Mouse (Mus musculus): ENCODE data around the gene Ssbp1. TPM values are rescaled to one million over a fixed set of nuclear protein-coding genes. Genes with fewer than 3 reads are reported as not detected.
A peak's percentile ranks its signal among the peaks of the same experiment; 100 is the strongest.

Gene Ssbp1
- polyA plus RNA-seq, 1 experiment from 2014 or later = 124 TPM

DNA sequence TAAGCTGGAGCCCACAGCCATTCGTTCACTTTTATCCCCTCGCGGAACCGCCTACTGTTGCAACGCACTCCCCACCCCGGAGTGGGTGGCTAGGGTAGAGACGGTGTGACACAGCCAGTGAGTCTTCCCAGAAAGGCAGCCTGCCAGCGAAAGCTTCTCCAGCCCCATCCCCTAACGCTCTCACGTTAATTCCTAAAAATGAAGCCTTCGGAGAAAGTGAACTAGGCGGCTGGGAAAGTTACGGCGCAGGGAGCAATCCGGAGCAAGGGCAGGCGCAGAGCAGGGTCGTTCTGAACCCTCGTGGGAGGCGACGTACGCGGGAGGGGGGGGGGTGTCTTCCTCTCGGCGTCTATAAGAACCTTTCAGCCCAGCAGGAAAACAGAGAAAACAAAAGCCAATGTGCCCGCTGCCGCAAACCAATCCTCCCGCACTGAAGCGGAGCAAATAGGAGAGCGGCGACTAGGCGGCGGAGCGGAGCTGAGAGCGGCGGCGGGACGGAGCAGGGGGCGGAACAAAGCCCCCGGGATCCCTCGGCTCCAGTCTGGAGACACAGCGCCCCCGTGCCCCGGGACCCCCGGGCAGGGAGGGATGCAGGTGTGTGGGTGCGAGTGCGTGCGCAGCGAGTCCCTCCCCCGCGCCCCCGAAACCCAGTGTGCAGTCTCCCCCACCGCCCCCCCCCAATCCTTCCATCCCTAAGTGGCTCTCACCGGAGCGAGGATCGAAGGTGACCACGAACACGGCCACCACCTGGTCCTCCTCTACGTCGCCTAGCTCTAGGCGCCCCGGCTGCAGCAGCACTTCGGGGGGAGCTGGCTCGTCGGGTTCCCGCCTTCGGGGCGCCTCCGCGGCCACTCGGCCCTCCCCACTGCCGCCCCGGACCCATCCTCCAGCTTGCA lies 35.8 kb upstream of the Ssbp1 start:
- Histone ChIP-seq H3K27me3 (no peaks in the 10 kb centered on the region), H3K27ac (replicated peaks) (peak overlapping the region; percentile 91), H3K4me2 (peak overlapping the region; percentile 88), H3K9ac (peak overlapping the region; percentile 93), H3K36me3 (no peaks in the 10 kb centered on the region), H3K9me3 (no peaks in the 10 kb centered on the region), H3K4me3 (peak overlapping the region; percentile 83), H3K4me1 (replicated peaks) (peaks cover 39% of the 10 kb centered on the region)
- under 1% methylated on average over 70 of the region's 72 CpGs for WGBS
- peak; percentile 81 for ATAC-seq (ENCODE audit: low read depth)

GRCm38 (mm10) chr6:40436047-40436483 lies 35.1 kb upstream of the Ssbp1 start, which contains the start of gene E330009J07Rik:
Gene E330009J07Rik, minus strand, starts transcription at chr6:40436135.
- peak within 1 kb of the TSS; percentile 83 for H3K4me3 ChIP-seq
- WGBS = under 1% methylated on average over 38 of the region's 38 CpGs
- H3K4me1 ChIP-seq (replicated peaks) = peaks cover 33% of the 10 kb centered on the region
- H3K27me3 ChIP-seq = no peaks in the 10 kb centered on the region
- peak within 1 kb of the TSS; percentile 88 for H3K4me2 ChIP-seq
- peak within 1 kb of the TSS; percentile 93 for H3K9ac ChIP-seq
- ATAC-seq (ENCODE audit: low read depth) = peak; percentile 92
- H3K27ac ChIP-seq (replicated peaks) = peak within 1 kb of the TSS; percentile 91
- no peaks in the 10 kb centered on the region for H3K36me3 ChIP-seq
- H3K9me3 ChIP-seq = no peaks in the 10 kb centered on the region

DNA sequence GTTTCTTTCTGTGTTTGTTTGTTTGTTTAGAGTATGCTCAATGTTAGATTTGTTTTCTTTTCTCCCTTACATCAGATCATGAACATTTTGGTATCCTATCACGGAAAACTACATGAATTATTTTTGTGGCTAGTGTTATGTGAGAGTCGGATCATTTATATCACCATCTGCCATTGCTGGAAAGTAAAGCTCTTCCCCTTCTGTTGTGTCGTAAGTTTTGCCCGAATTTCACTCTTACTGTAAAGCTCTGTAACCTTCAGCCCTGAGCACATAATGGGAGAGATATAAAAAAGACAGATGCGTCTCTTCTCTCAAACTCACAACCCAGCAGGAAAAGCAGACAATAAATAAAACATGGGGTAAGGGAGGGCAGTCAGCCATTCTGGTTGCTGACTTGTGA lies 32.2 kb upstream of the Ssbp1 start, which contains the start of gene Wee2:
Gene Wee2, plus strand, starts transcription at position 153 of the 400 bp plus-strand sequence.
- Histone ChIP-seq H3K9ac (no peak within 1 kb of the TSS), H3K4me2 (peak within 1 kb of the TSS; percentile 16; the same call in 1 of the 2 replicates), H3K27ac (replicated peaks) (no peak within 1 kb of the TSS), H3K4me1 (replicated peaks) (peaks cover 20% of the 10 kb centered on the region), H3K9me3 (no peaks in the 10 kb centered on the region), H3K4me3 (no peak within 1 kb of the TSS), H3K27me3 (no peaks in the 10 kb centered on the region; the same call in 1 of the 2 replicates), H3K36me3 (no peaks in the 10 kb centered on the region)
- WGBS = 52% methylated on average over 5 of the region's 5 CpGs
- ATAC-seq (ENCODE audit: low read depth) = no peak

- WGBS = 38% methylated on average over 12 of the region's 12 CpGs
- H3K4me3 ChIP-seq = no peak overlapping the region
- ATAC-seq (ENCODE audit: low read depth) = no peak
- H3K9ac ChIP-seq = no peak overlapping the region
- H3K36me3 ChIP-seq = no peaks in the 10 kb centered on the region
- peaks cover 12% of the 10 kb centered on the region for H3K4me1 ChIP-seq (replicated peaks)
- peak overlapping the region; percentile 16; the same call in 1 of the 2 replicates for H3K4me2 ChIP-seq
- no peak overlapping the region for H3K27ac ChIP-seq (replicated peaks)
- H3K9me3 ChIP-seq = no peaks in the 10 kb centered on the region
- H3K27me3 ChIP-seq = no peaks in the 10 kb centered on the region; the same call in 1 of the 2 replicates
Observed at GRCm38 (mm10) chr6:40439731-40440130, 31.4 kb upstream of the Ssbp1 start.

DNA sequence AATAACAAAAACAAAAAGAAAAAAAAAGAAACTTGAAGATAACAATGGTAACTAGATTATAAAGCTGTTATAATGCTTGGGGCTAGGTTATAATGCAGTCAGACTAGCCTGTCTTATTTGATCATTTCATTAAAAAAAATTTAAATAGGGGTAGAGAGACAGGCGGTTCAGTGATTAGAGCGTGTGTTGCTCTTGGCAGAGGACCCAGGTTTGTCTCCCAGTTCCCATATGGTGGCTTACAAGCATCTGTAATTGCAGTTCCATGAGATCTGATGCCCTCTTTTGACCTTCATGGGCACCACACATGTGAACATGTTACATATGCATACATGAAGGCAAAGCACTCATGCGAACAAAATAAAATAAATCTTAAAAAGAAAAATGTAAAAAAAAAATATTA lies 29.9 kb upstream of the Ssbp1 start:
- ATAC-seq (ENCODE audit: low read depth) = no peak
- H3K9ac ChIP-seq = no peak overlapping the region
- no peaks in the 10 kb centered on the region; the same call in 1 of the 2 replicates for H3K27me3 ChIP-seq
- H3K9me3 ChIP-seq = no peaks in the 10 kb centered on the region
- no peak overlapping the region for H3K4me2 ChIP-seq
- whole genome bisulfite sequencing = 67% methylated on average over 3 of the region's 3 CpGs
- H3K27ac ChIP-seq (replicated peaks) = no peak overlapping the region
- no peak overlapping the region for H3K4me3 ChIP-seq
- H3K4me1 ChIP-seq (replicated peaks) = peaks cover 7% of the 10 kb centered on the region; the same call in 1 of the 2 replicates
- H3K36me3 ChIP-seq = no peaks in the 10 kb centered on the region

DNA sequence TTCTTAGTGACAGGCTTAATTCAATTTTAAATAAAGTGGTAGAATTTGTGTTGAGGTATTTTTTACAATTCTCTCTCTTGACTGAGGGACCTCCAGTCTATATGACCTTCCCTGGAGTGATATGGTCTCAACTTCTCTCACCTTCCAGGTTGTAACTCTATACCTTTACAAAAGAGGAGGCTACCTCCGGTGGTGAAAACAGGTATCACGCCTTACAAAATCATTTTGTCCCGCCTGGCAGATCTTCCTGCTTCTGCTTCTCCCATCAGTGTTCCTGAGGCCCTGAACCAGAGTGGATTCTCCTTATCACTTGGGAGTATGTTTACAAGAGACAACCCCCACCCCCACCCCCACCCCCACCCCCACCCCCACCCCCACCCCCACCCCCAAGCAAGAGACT lies 29.4 kb upstream of the Ssbp1 start:
- 0 out of 2 replicates have a peak, but pooled peaks cover 3% of the 10 kb centered on the region for H3K4me1 ChIP-seq (replicated peaks)
- H3K9me3 ChIP-seq = no peaks in the 10 kb centered on the region
- H3K27ac ChIP-seq (replicated peaks) = no peak overlapping the region
- H3K9ac ChIP-seq = no peak overlapping the region
- 54% methylated on average over 3 of the region's 3 CpGs for WGBS
- no peak for ATAC-seq (ENCODE audit: low read depth)
- H3K27me3 ChIP-seq = no peaks in the 10 kb centered on the region; the same call in 1 of the 2 replicates
- no peaks in the 10 kb centered on the region for H3K36me3 ChIP-seq
- no peak overlapping the region for H3K4me3 ChIP-seq
- H3K4me2 ChIP-seq = no peak overlapping the region

- H3K36me3 ChIP-seq = no peaks in the 10 kb centered on the region
- 34% methylated on average over 10 of the region's 10 CpGs for WGBS
- H3K9me3 ChIP-seq = no peaks in the 10 kb centered on the region
- no peak overlapping the region for H3K9ac ChIP-seq
- H3K4me1 ChIP-seq (replicated peaks) = no peaks in the 10 kb centered on the region
- H3K27ac ChIP-seq (replicated peaks) = no peak overlapping the region
- no peak overlapping the region for H3K4me2 ChIP-seq
- H3K27me3 ChIP-seq = no peaks in the 10 kb centered on the region; the same call in 1 of the 2 replicates
- no peak overlapping the region for H3K4me3 ChIP-seq
- ATAC-seq (ENCODE audit: low read depth) = no peak; the same call in 1 of the 2 replicates
Observed at GRCm38 (mm10) chr6:40443281-40443928, 27.7 kb upstream of the Ssbp1 start.

- H3K4me1 ChIP-seq (replicated peaks) = no peaks in the 10 kb centered on the region
- H3K4me2 ChIP-seq = no peak overlapping the region
- H3K9ac ChIP-seq = no peak overlapping the region
- no peak overlapping the region for H3K27ac ChIP-seq (replicated peaks)
- H3K9me3 ChIP-seq = no peaks in the 10 kb centered on the region
- ATAC-seq (ENCODE audit: low read depth) = no peak
- H3K4me3 ChIP-seq = no peak overlapping the region
- no peaks in the 10 kb centered on the region; the same call in 1 of the 2 replicates for H3K27me3 ChIP-seq
- H3K36me3 ChIP-seq = no peaks in the 10 kb centered on the region
Observed at GRCm38 (mm10) chr6:40448626-40449025, 22.5 kb upstream of the Ssbp1 start.

DNA sequence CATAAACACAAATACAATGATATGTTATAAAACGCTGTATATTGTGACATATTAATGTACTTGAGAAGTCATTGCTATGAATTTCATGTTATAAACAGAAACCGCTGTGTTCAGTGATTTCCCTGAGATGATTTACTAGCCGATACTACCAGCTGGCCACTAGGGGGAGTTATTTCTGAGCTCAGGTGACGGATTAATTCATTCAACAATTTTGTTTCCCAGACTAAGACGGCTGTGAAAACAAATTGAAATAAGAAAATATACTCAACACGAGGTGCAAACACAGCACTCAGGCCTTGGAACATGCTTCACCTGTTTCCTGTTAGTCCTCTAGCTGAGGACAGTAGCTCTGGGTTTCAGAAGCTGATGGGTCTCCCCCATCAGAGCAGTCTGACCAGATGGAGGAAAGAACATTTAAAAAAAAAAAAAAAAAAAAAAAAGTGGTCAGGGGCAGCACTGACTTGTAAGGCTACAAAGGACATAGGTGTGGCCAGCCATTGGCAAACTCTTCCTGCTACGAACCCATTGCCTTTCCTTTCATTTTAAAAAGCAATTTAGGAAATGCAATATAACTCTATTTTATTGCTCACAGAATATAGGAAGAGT lies 16.6 kb upstream of the Ssbp1 start:
- Histone ChIP-seq H3K9me3 (no peaks in the 10 kb centered on the region), H3K4me1 (replicated peaks) (no peaks in the 10 kb centered on the region), H3K27me3 (no peaks in the 10 kb centered on the region), H3K9ac (no peak overlapping the region), H3K36me3 (no peaks in the 10 kb centered on the region), H3K4me3 (no peak overlapping the region), H3K27ac (replicated peaks) (no peak overlapping the region), H3K4me2 (no peak overlapping the region)
- WGBS = 23% methylated on average over 7 of the region's 7 CpGs
- no peak for ATAC-seq (ENCODE audit: low read depth)

DNA sequence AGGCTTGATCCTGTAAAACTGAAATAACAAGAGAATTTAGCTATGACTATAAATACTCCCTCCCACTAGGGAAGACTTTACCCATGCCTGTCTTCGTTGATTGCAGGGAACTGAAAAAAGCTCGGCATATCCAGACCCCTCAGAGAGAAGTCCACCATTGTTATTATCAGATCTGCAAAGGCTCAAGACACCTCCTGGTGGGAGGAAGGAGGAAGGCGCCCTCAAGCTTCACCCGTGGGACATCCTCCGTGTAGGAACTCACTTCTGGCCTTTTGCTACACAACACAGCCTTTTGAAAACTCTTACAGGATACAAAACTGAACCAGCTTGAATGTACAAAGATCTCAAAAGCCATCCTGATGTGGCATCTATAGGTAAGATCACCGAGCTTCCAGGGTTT lies 5.4 kb upstream of the Ssbp1 start:
- no peak overlapping the region for H3K4me3 ChIP-seq
- no peak overlapping the region for H3K9ac ChIP-seq
- no peak overlapping the region for H3K4me2 ChIP-seq
- no peaks in the 10 kb centered on the region; the same call in 1 of the 2 replicates for H3K4me1 ChIP-seq (replicated peaks)
- ATAC-seq (ENCODE audit: low read depth) = no peak
- H3K27ac ChIP-seq (replicated peaks) = no peak overlapping the region
- peaks cover 15% of the 10 kb centered on the region; the same call in 1 of the 2 replicates for H3K27me3 ChIP-seq
- 49% methylated on average over 6 of the region's 6 CpGs for WGBS
- no peaks in the 10 kb centered on the region for H3K9me3 ChIP-seq
- H3K36me3 ChIP-seq = no peaks in the 10 kb centered on the region

- H3K4me3 ChIP-seq = peak overlapping the region; percentile 68
- peaks cover 22% of the 10 kb centered on the region for H3K4me1 ChIP-seq (replicated peaks)
- under 1% methylated on average over 7 of the region's 7 CpGs for WGBS
- H3K4me2 ChIP-seq = peak overlapping the region; percentile 77
- H3K9ac ChIP-seq = peak overlapping the region; percentile 85
- H3K36me3 ChIP-seq = peaks cover 31% of the 10 kb centered on the region
- peaks cover 15% of the 10 kb centered on the region; the same call in 1 of the 2 replicates for H3K27me3 ChIP-seq
- H3K9me3 ChIP-seq = no peaks in the 10 kb centered on the region
- H3K27ac ChIP-seq (replicated peaks) = peak overlapping the region; percentile 93
- ATAC-seq (ENCODE audit: low read depth) = 0 out of 2 replicates have a peak, but pooled peaks have one; percentile 26
Observed at GRCm38 (mm10) chr6:40471720-40472010, 513 bp downstream of the Ssbp1 start.

DNA sequence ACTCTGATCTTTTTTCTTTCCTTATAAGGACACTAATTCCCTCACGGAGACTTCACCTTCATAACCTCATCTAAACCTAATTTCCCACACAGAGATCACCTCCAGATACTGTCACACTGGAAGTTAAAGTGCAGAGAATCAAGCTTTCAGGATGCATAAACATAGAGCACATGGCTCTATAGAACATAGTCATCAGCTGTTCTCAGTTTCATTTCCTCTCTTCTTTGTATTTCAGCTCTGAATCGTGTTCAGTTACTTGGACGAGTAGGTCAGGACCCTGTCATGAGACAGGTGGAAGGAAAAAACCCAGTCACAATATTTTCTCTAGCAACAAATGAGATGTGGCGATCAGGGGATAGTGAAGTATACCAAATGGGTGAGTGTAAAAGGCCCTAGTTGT lies 5.0 kb downstream of the Ssbp1 start:
- H3K9me3 ChIP-seq = no peaks in the 10 kb centered on the region
- no peak overlapping the region for H3K4me3 ChIP-seq
- H3K36me3 ChIP-seq = peaks cover 57% of the 10 kb centered on the region
- no peak for ATAC-seq (ENCODE audit: low read depth)
- H3K4me2 ChIP-seq = no peak overlapping the region
- no peak overlapping the region for H3K9ac ChIP-seq
- H3K27ac ChIP-seq (replicated peaks) = no peak overlapping the region
- H3K4me1 ChIP-seq (replicated peaks) = peaks cover 22% of the 10 kb centered on the region
- H3K27me3 ChIP-seq = no peaks in the 10 kb centered on the region
- WGBS = 92% methylated on average over 4 of the region's 4 CpGs

All from neural tube, embryonic 13.5 days (tissue).